Mouse (Mus musculus) liver, adult 2 months (tissue): ENCODE results near the gene Gng10.

Experiments used
- CTCF ChIP-seq: fragments of 200-500 bp; IDR thresholded peaks from 2 replicates; pipeline ENCODE4 v1.5.1; 2011; ENCODE audit warnings: low read depth, low read length, control low read depth
- POLR2A ChIP-seq: fragments of 200-500 bp; IDR thresholded peaks from 2 replicates; pipeline ENCODE4 v1.6.1; 2011; ENCODE audit warnings: low read length, control low read depth; ENCODE audit not compliant: insufficient read depth; ENCODE audit errors: extremely low read depth

GRCm38 (mm10) chr4:58999686-59000085 lies 35.2 kb upstream of the Gng10 start:
- TF ChIP-seq POLR2A (no peak), CTCF (peak; percentile 81)
